Mouse (Mus musculus): Measurements from ENCODE around the gene Zranb1. TPM values are rescaled to one million over a fixed set of nuclear protein-coding genes. Genes with fewer than 3 reads are reported as not detected.

Zranb1 gene
- total RNA-seq, 2 experiments from 2014 or later = 34.7 to 34.9 TPM

DNA sequence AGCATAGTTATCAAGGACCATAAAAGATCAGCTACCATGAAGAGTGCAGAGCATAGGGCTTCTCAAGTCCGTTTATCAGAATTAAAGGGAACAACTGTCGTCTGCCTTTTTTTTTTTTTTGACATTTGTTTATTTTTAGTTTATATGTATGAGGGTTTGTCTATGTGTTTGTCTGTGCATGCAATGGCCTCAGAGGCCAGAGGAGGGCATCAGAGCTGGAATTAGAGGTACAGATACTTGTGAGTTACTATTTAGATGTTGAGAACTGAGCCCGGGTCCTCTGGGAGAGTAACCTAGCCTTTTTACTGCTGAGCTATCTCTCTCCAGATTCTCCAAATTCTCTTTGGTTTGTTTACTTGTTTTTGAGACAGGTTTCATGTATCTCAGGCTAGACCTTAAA is 27.1 kb upstream of the Zranb1 start:
- intact Hi-C loops (cut with DNase I) = no loop called here
- DNase-seq (ENCODE audit: low spot score in 2 of 2) = no peak

GRCm38 (mm10) chr7:132921971-132922370 is 9.0 kb upstream of the Zranb1 start:
- DNase-seq (ENCODE audit: low spot score in 2 of 2) = no peak

GRCm38 (mm10) chr7:132925227-132925626 is 5.7 kb upstream of the Zranb1 start:
- DNase-seq (ENCODE audit: low spot score in 2 of 2) = no peak
- intact Hi-C loops (cut with DNase I) = no loop called here

More at GRCm38 (mm10) chr7:132921971-132922370, 9.0 kb upstream of the Zranb1 start:
- intact Hi-C loops (cut with DNase I) = no loop called here

DNA sequence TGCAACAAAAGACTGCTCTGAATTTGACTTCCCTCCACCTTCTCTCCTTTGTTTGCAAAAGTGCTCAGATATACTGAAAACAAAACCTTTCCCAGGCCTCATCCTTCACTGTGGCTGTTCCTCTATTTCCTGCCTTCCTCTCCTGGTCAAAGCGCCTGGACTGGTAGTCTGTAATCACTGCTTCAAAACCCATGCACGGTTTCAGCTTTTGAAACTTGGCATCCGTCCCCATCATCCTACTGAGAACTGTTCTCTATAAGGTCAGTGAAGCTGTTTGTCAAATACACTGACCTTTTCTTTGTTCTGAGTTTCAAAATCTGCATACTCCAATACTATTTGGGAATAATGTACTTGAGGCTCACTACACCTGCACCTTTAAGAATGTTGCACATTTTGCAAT is 3.7 kb upstream of the Zranb1 start:
- intact Hi-C loops (cut with DNase I) = no loop called here
- DNase-seq (ENCODE audit: low spot score in 2 of 2) = no peak

DNA sequence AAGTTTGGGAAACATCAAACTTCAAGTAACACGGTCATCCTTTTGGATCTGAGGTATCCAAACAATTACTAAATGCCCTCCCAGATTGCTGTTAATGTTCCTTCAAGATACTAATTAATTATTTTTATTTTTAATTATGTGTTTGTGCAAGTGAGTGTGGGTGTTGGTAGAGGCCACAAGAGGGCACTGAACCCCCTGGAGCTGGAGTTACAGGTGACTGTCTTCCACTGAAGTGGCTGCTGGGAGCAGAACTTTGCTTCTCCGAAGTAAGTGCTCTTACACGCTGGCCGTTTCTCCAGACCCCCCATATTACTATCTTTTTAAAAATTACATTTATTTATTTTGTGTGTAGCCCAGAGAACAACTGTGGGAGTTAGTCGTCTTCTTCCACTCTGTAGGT is 887 bp upstream of the Zranb1 start:
- DNase-seq (ENCODE audit: low spot score in 2 of 2) = no peak
- intact Hi-C loops (cut with DNase I) = no loop called here

DNA sequence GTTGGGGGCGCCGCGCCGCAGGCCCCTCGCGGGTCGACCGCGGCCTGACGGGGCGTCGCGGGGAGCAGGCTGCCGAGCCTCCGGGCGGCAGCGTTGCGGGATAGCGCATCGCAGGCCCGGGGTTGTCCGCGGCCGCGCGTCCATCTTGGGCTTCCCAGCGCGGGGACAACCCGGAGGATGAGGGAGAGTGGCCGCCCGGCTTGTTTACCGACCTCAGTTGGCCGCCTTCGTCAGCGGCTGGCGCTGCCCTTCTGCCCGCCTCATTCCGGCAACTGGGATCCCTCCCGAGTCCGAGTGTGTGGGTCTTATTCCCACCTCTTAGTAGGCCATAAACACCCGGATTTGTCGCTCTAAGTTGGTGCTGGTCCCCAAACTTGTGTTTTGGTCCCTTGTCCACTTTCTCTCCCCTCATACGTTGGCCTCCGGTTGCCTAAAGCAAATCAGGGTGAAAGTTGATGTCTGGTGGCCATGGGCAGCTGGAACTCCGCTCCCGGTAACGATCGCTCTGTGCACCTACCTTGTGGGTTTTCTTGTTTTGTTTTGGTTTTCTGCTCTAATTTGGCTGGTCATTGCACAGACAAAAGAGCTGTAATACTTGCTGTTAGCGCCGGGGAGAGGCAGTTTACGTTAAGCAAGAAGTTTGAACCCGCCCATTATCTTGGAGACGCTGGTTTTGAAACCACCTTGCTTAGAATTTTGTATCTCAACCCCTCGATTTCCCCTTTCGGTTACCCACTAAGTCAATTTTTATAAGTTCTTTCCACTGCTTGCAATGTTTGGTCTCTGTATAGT is 814 bp downstream of the Zranb1 start:
- DNase-seq (ENCODE audit: low spot score in 2 of 2) = peak; percentile 19 to 20
- intact Hi-C loops (cut with DNase I) = no loop called here

- intact Hi-C loops (cut with DNase I) = no loop called here
- no peak for DNase-seq (ENCODE audit: low spot score in 2 of 2)
Measured at GRCm38 (mm10) chr7:132933331-132933730, 2.4 kb downstream of the Zranb1 start.

DNA sequence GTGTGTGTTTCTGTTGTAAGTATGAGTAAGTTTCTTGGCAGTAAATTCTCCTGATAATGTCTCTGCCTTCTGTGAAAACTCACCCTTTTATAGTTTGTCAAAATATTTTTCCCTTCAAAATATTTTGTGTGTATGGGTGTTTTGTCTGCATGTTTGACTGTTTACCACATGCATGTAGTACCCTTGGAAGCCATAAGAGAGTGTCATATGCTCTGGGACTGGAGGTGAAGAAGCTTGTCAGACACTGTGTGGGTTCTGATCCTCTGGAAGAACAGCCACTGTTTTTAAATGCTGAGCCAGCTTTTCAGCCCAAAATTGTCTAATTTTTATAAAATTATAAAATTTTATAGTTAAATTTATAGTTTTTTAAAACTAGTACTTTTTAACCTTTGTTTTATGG is 3.8 kb downstream of the Zranb1 start:
- intact Hi-C loops (cut with DNase I) = no loop called here
- DNase-seq (ENCODE audit: low spot score in 2 of 2) = no peak

- intact Hi-C loops (cut with DNase I) = no loop called here
- no peak for DNase-seq (ENCODE audit: low spot score in 2 of 2)
Measured at GRCm38 (mm10) chr7:132939118-132939517, 8.2 kb downstream of the Zranb1 start.

DNA sequence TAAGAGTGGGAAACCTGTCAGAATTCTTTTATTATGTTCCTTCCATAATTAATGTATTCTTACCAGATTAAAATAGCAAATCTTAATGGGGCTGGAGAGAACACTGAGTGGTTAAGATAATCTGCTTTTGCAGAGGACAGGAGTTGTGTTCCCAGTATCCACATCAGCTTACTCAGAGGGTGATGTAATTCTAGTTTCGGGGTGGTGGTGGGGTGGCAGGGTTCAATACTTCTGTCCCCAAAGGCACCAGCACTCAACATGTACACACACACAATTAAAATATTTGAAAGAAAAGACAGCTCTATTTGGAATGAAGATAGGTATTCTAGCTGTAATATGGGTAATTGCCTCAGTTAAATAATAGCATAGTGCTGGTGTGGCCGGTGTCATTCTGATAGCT is 9.6 kb downstream of the Zranb1 start:
- intact Hi-C loops (cut with DNase I) = no loop called here
- no peak for DNase-seq (ENCODE audit: low spot score in 2 of 2)

DNA sequence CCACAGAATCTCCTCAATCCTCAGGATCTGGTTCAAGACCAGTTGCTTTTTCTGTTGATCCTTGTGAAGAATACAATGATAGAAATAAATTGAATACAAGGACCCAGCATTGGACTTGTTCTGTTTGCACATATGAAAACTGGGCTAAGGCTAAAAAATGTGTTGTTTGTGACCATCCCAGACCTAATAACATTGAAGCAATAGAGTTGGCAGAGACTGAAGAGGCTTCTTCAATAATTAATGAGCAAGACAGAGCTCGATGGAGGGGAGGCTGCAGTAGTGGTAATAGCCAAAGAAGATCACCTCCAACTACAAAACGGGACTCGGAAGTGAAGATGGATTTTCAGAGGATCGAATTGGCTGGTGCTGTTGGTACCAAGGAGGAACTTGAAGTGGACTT is 19.0 kb downstream of the Zranb1 start:
- intact Hi-C loops (cut with DNase I) = no loop called here
- no peak for DNase-seq (ENCODE audit: low spot score in 2 of 2)

DNA sequence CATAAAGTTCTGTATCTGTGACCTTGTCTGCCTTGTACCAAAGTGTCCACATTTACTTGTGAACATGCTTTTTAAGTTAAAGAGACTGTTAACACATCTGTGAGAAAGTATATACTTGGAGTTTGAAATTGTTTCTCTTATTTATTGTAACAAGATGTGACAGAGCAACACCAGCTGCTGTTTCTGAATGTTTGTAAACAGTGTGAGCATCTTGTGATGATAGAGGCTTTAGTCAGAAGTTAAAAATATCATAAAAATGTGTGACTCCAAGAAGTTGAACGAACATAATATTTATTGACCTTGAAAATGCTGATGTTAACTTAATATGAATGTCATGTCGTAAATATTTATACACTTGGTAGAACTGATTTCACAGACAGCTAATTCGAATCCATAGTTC is 19.7 kb downstream of the Zranb1 start:
- intact Hi-C loops (cut with DNase I) = no loop called here

DNA sequence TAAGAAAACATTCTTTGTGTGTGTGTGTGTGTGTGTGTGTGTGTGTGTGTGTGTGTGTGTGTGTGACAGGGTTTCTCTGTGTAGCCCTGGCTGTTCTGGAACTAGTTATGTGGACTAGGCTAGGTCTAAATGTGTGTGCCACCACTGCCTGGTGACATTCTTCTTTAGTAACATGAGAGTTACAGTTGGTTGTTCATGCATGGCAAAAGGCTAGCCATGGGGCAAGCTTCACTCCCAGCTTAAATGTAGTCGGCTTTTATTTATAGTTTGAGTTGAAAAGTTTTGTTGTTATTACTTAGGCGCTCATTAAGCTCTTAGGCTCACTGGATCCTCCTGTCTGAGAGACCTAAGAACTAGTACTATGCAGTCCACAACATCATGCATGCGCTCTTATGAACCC is 33.5 kb downstream of the Zranb1 start:
- DNase-seq (ENCODE audit: low spot score in 2 of 2) = no peak
- intact Hi-C loops (cut with DNase I) = no loop called here

More for the DNA sequence above, 19.7 kb downstream of the Zranb1 start:
- no peak for DNase-seq (ENCODE audit: low spot score in 2 of 2)

- intact Hi-C loops (cut with DNase I) = no loop called here
Measured at GRCm38 (mm10) chr7:132965707-132966106, 34.8 kb downstream of the Zranb1 start.

GRCm38 (mm10) chr7:132972079-132972478 is 41.1 kb downstream of the Zranb1 start:
- DNase-seq (ENCODE audit: low spot score in 2 of 2) = no peak
- intact Hi-C loops (cut with DNase I) = no loop called here

More at GRCm38 (mm10) chr7:132965707-132966106, 34.8 kb downstream of the Zranb1 start:
- no peak for DNase-seq (ENCODE audit: low spot score in 2 of 2)

DNA sequence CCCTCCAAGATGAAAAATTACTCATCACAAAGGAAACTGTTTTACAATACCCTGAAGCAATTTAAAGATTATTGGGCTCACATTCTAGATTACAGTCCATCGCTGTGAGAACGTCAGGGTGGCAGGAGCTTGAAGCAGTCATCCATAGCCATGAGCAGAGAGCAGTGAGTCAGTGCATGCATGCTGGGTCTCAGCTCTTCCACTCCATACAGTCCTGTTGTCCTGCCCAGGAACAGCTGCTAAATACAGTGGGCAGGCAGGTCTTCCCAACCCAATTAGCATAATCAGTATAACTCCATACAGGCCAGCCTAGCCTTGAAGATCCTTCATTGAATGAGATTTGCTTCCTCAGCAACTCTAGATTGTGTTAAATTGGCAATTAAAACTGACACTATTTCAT is 45.1 kb downstream of the Zranb1 start:
- DNase-seq (ENCODE audit: low spot score in 2 of 2) = no peak
- intact Hi-C loops (cut with DNase I) = no loop called here

- no peak for DNase-seq (ENCODE audit: low spot score in 2 of 2)
- intact Hi-C loops (cut with DNase I) = no loop called here
Measured at GRCm38 (mm10) chr7:132977981-132978380, 47.0 kb downstream of the Zranb1 start.

- intact Hi-C loops (cut with DNase I) = no loop called here
- DNase-seq (ENCODE audit: low spot score in 2 of 2) = no peak
Measured at GRCm38 (mm10) chr7:132982639-132983038, 51.7 kb downstream of the Zranb1 start.

DNA sequence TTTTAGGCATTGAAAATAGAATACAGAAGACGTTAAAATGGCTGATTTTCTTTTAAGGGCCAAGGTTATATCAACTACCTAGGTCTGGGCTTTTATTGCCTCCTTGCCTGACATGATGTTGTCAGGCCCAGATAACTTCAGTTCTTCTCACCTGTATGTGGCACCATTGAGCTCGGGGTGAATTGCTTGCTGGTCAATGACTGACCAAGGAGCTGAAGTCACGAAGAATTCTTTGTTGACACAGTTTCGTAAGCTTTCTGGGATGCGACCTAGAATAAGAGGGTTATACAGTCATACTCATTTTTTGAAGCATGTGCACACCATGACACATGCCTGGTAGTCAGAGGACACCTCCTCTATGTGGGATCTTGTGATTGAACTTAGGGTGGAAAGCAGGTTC is 58.9 kb downstream of the Zranb1 start:
- no peak for DNase-seq (ENCODE audit: low spot score in 2 of 2)
- intact Hi-C loops (cut with DNase I) = no loop called here

DNA sequence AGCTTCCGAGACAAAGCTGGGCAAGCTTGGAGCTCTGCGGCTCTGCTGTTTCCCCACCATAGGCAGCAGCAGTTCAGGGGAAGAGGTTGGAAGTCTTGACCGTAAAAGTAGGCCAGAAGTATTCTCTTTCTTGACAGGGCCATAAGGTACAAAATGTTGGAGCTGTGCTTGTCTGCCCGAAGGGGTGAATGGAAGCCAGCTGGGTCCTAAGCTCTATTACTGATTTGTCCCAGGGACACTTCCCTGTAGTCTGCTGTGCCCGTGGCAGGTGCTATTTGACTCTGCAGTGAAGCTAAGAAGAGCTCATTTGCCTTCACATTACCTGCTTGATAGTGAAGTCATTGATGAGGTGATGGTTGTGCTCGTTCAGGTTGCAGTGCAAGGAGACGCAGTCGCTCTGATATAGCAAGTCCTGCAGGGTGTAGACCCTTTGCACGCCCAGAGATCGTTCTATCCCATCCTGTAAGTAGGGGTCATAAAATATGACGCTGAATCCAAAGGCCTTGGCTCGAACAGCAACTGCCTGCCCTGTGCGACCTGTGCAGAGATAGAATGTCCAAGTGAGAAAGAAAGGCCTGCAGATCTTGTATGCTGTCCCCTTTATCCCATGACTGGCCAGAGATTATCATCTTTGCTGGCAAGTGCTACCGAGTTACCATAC is 60.4 kb downstream of the Zranb1 start:
- DNase-seq (ENCODE audit: low spot score in 2 of 2) = peak in 1 of 2 experiments; percentile 2
- intact Hi-C loops (cut with DNase I) = no loop called here
